Mouse (Mus musculus) kidney, postnatal 0 days (tissue): Measurements from ENCODE around the gene Actl7a. TPM values are rescaled to one million over a fixed set of nuclear protein-coding genes. Genes with fewer than 3 reads are reported as not detected.
A peak's percentile ranks its signal among the peaks of the same experiment; 100 is the strongest.

Source experiments
- ATAC-seq: fragments of 200-750 bp; cut with Nextera tagmentation; replicated peaks from 2 replicates; pipeline ENCODE4 v1.8.0; 2017; ENCODE audit warnings: low read depth, moderate number of reproducible peaks, moderate TSS enrichment, moderate library complexity; ENCODE audit not compliant: low FRiP score
- DNase-seq: peaks from one replicate; pipeline ENCODE4 v3.0.0-alpha.2; 2016; ENCODE audit warnings: low spot score
- H3K27ac ChIP-seq: fragments of 300-500 bp; sonication (generic); 2 replicates; pipeline ENCODE4 v1.5.1; 2014; ENCODE audit warnings: mild to moderate bottlenecking
- H3K27me3 ChIP-seq: fragments of 300-500 bp; sonication (generic); 2 replicates; pipeline ENCODE4 v1.6.1; 2014; ENCODE audit warnings: low read length, mixed read lengths; ENCODE audit not compliant: insufficient read depth
- H3K36me3 ChIP-seq: fragments of 300-500 bp; sonication (generic); 2 replicates; pipeline ENCODE4 v1.6.1; 2014; ENCODE audit warnings: low read length, mixed read lengths; ENCODE audit not compliant: insufficient read depth
- H3K4me1 ChIP-seq: fragments of 300-500 bp; sonication (generic); replicated peaks from 2 replicates; pipeline ENCODE4 v1.6.1; 2014; ENCODE audit warnings: antibody characterized with exemption, low read length, mixed read lengths; ENCODE audit not compliant: insufficient read depth
- H3K4me2 ChIP-seq: fragments of 300-500 bp; sonication (generic); 2 replicates; pipeline ENCODE4 v1.6.1; 2014; ENCODE audit warnings: mild to moderate bottlenecking, low read length, moderate library complexity, mixed read lengths
- H3K4me3 ChIP-seq: fragments of 300-500 bp; sonication (generic); replicated peaks from 2 replicates; pipeline ENCODE4 v1.5.1; 2014; ENCODE audit warnings: low read depth, low read length
- H3K9ac ChIP-seq: fragments of 300-500 bp; sonication (generic); 2 replicates; pipeline ENCODE4 v1.6.1; 2014; ENCODE audit warnings: low read depth, low read length
- H3K9me3 ChIP-seq: fragments of 300-500 bp; sonication (generic); replicated peaks from 2 replicates; pipeline ENCODE4 v1.6.1; 2016; ENCODE audit warnings: low read length, inconsistent platforms, mixed read lengths
- CTCF ChIP-seq: IDR thresholded peaks from 2 replicates; pipeline ENCODE4 v1.5.1; 2016; ENCODE audit warnings: antibody characterized with exemption, low read depth, mild to moderate bottlenecking, moderate library complexity
- WGBS: fragments of 180-500 bp; shearing (Covaris S2); extraction: QIAGEN DNeasy Blood & Tissue Kit; methylation state at CpG from one replicate; pipeline ENCODE4 v1.1.7; 2014; 5-methylcytosine and 5-hydroxymethylcytosine counted together
- polyA plus RNA-seq: library from polyadenylated mRNA; unstranded; fragments of >200 nt; fragmentation: Nextera tagmentation; extraction: Ambion mirVana; gene quantifications from 2 replicates; pipeline ENCODE4 v1.2.1, GENCODE M21; 2015

The Actl7a gene
- polyA plus RNA-seq, 1 experiment from 2014 or later: not detected

GRCm38 (mm10) chr4:56718573-56719442, 24.4 kb upstream of the Actl7a start:
- H3K9me3 ChIP-seq: no peaks in the 10 kb centered on the region
- no peak overlapping the region for H3K4me3 ChIP-seq
- H3K4me1 ChIP-seq: no peaks in the 10 kb centered on the region
- H3K36me3 ChIP-seq: no peaks in the 10 kb centered on the region
- H3K9ac ChIP-seq: no peak overlapping the region
- H3K4me2 ChIP-seq: no peak overlapping the region
- no peaks in the 10 kb centered on the region for H3K27me3 ChIP-seq
- DNase-seq (no peak), ATAC-seq (no peak)
- TF ChIP-seq CTCF: no peak
- no peak overlapping the region for H3K27ac ChIP-seq
- 57% methylated on average over 12 of the region's 12 CpGs for WGBS

- 64% methylated on average over 9 of the region's 9 CpGs for WGBS
- Histone ChIP-seq H3K4me2 (no peak overlapping the region), H3K27ac (no peak overlapping the region), H3K4me3 (no peak overlapping the region), H3K9ac (no peak overlapping the region), H3K36me3 (no peaks in the 10 kb centered on the region), H3K9me3 (no peaks in the 10 kb centered on the region), H3K27me3 (no peaks in the 10 kb centered on the region), H3K4me1 (no peaks in the 10 kb centered on the region)
- TF ChIP-seq CTCF: no peak
- DNase-seq (no peak), ATAC-seq (no peak)
These were observed 23.8 kb upstream of the Actl7a start for GRCm38 (mm10) chr4:56719456-56719855.

GRCm38 (mm10) chr4:56720403-56720802, 22.8 kb upstream of the Actl7a start:
- 43% methylated on average over 9 of the region's 9 CpGs for WGBS
- no peak overlapping the region for H3K9ac ChIP-seq

GRCm38 (mm10) chr4:56721469-56721868, 21.7 kb upstream of the Actl7a start:
- no peak for ATAC-seq
- peak; percentile 44 for DNase-seq
- 23% methylated on average over 3 of the region's 3 CpGs for WGBS
- peak; percentile 73 for TF ChIP-seq CTCF
- no peaks in the 10 kb centered on the region for H3K36me3 ChIP-seq
- no peaks in the 10 kb centered on the region for H3K27me3 ChIP-seq
- H3K4me2 ChIP-seq: no peak overlapping the region
- H3K9ac ChIP-seq: no peak overlapping the region
- no peaks in the 10 kb centered on the region for H3K4me1 ChIP-seq
- H3K9me3 ChIP-seq: no peaks in the 10 kb centered on the region
- no peak overlapping the region for H3K4me3 ChIP-seq
- no peak overlapping the region for H3K27ac ChIP-seq

More at GRCm38 (mm10) chr4:56720403-56720802, 22.8 kb upstream of the Actl7a start:
- TF ChIP-seq CTCF: no peak
- H3K27me3 ChIP-seq: no peaks in the 10 kb centered on the region
- no peak overlapping the region for H3K4me3 ChIP-seq
- no peaks in the 10 kb centered on the region for H3K4me1 ChIP-seq
- H3K27ac ChIP-seq: no peak overlapping the region
- no peak for ATAC-seq
- H3K9me3 ChIP-seq: no peaks in the 10 kb centered on the region
- no peaks in the 10 kb centered on the region for H3K36me3 ChIP-seq
- no peak for DNase-seq
- no peak overlapping the region for H3K4me2 ChIP-seq

DNA sequence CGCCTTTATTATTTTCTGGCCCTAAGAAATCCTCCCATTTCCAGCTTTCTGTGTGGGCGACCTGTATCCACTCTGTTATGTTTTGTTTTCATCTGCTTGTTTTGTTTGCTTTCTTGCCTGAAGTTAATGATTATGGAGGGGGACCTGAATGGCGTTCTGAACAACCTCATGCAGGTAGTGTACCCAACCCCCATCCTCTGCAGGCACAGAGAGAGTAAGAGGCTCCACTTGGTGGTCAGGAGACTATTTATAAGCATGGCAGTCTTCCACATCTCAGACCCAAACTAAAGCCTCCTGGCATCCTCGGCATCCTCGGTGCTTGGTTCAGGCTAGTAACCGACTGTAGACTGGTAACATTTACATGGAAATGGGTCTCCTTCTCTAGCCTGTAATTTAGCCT, 20.9 kb upstream of the Actl7a start:
- no peak overlapping the region for H3K4me3 ChIP-seq
- H3K27me3 ChIP-seq: no peaks in the 10 kb centered on the region
- H3K9ac ChIP-seq: no peak overlapping the region
- H3K36me3 ChIP-seq: no peaks in the 10 kb centered on the region
- H3K9me3 ChIP-seq: no peaks in the 10 kb centered on the region
- TF ChIP-seq CTCF: no peak
- 48% methylated on average over 6 of the region's 6 CpGs for WGBS
- no peak overlapping the region for H3K27ac ChIP-seq
- no peak for ATAC-seq
- no peaks in the 10 kb centered on the region for H3K4me1 ChIP-seq
- no peak for DNase-seq
- no peak overlapping the region for H3K4me2 ChIP-seq

- H3K27ac ChIP-seq: no peak overlapping the region
- no peak for ATAC-seq
These were observed 20.0 kb upstream of the Actl7a start for GRCm38 (mm10) chr4:56723237-56723636.

More at GRCm38 (mm10) chr4:56723237-56723636, 20.0 kb upstream of the Actl7a start:
- no peak overlapping the region for H3K4me3 ChIP-seq
- no peaks in the 10 kb centered on the region for H3K27me3 ChIP-seq
- H3K9me3 ChIP-seq: no peaks in the 10 kb centered on the region
- TF ChIP-seq CTCF: no peak
- no peak for DNase-seq
- no peak overlapping the region for H3K9ac ChIP-seq
- no peaks in the 10 kb centered on the region for H3K36me3 ChIP-seq
- WGBS: 85% methylated on average over 6 of the region's 6 CpGs
- no peaks in the 10 kb centered on the region for H3K4me1 ChIP-seq
- no peak overlapping the region for H3K4me2 ChIP-seq
